Mouse (Mus musculus) cerebellum, adult 11 months (tissue): Measurements from ENCODE around the gene Mgat4b.

Experiments
- DNase-seq: peaks from one replicate; pipeline ENCODE4 v3.0.0; 2022

Gene Mgat4b

GRCm38 (mm10) chr11:50201590-50201989 is 9.1 kb upstream of the Mgat4b start:
- DNase-seq: no peak

- DNase-seq: no peak
Observed at GRCm38 (mm10) chr11:50203302-50203827, 7.3 kb upstream of the Mgat4b start.

GRCm38 (mm10) chr11:50205434-50205833 is 5.3 kb upstream of the Mgat4b start:
- DNase-seq: no peak

- DNase-seq: no peak
Observed at GRCm38 (mm10) chr11:50206037-50206436, 4.7 kb upstream of the Mgat4b start.

GRCm38 (mm10) chr11:50207344-50207743 is 3.3 kb upstream of the Mgat4b start:
- DNase-seq: no peak

- no peak for DNase-seq
Observed at GRCm38 (mm10) chr11:50208039-50208438, 2.7 kb upstream of the Mgat4b start.

GRCm38 (mm10) chr11:50210101-50210504 is 587 bp upstream of the Mgat4b start:
- peak; percentile 87 for DNase-seq

GRCm38 (mm10) chr11:50211322-50212059 is 801 bp downstream of the Mgat4b start:
- no peak for DNase-seq

- DNase-seq: no peak
Observed at GRCm38 (mm10) chr11:50212060-50212739, 1.5 kb downstream of the Mgat4b start.

GRCm38 (mm10) chr11:50212848-50213758 is 2.4 kb downstream of the Mgat4b start:
- DNase-seq: no peak

GRCm38 (mm10) chr11:50214631-50215030 is 3.9 kb downstream of the Mgat4b start:
- DNase-seq: no peak

GRCm38 (mm10) chr11:50215633-50216032 is 4.9 kb downstream of the Mgat4b start:
- DNase-seq: no peak

GRCm38 (mm10) chr11:50216724-50217366 is 6.2 kb downstream of the Mgat4b start:
- no peak for DNase-seq

GRCm38 (mm10) chr11:50217811-50218210 is 7.1 kb downstream of the Mgat4b start:
- no peak for DNase-seq

GRCm38 (mm10) chr11:50219833-50220232 is 9.1 kb downstream of the Mgat4b start:
- DNase-seq: no peak

- DNase-seq: no peak
Observed at GRCm38 (mm10) chr11:50222559-50223276, 12.0 kb downstream of the Mgat4b start.

GRCm38 (mm10) chr11:50223783-50224662 is 13.3 kb downstream of the Mgat4b start:
- no peak for DNase-seq

- peak; percentile 87 for DNase-seq
Observed at GRCm38 (mm10) chr11:50224671-50225530, 14.2 kb downstream of the Mgat4b start.

GRCm38 (mm10) chr11:50225611-50226378 is 15.1 kb downstream of the Mgat4b start:
- peak; percentile 61 for DNase-seq
